Mouse (Mus musculus) midbrain, embryonic 12.5 days (tissue): Measurements from ENCODE around the gene Olfr178. TPM values are rescaled to one million over a fixed set of nuclear protein-coding genes. Genes with fewer than 3 reads are reported as not detected.

Experiments
- ATAC-seq: fragments of 200-750 bp; cut with Nextera tagmentation; 2 replicates; pipeline ENCODE4 v1.8.0; 2017; ENCODE audit warnings: low read depth, moderate TSS enrichment, moderate library complexity; ENCODE audit not compliant: low FRiP score
- H3K27ac ChIP-seq: fragments of 300-500 bp; sonication (generic); replicated peaks from 2 replicates; pipeline ENCODE4 v1.5.1; 2016; ENCODE audit warnings: mild to moderate bottlenecking
- H3K27me3 ChIP-seq: fragments of 300-500 bp; sonication (generic); 2 replicates; pipeline ENCODE4 v1.6.1; 2016; ENCODE audit warnings: mild to moderate bottlenecking
- H3K36me3 ChIP-seq: fragments of 300-500 bp; sonication (generic); 2 replicates; pipeline ENCODE4 v1.6.1; 2016
- H3K4me1 ChIP-seq: fragments of 300-500 bp; sonication (generic); 2 replicates; pipeline ENCODE4 v1.6.1; 2016
- H3K4me2 ChIP-seq: fragments of 300-500 bp; sonication (generic); replicated peaks from 2 replicates; pipeline ENCODE4 v1.6.1; 2016; ENCODE audit warnings: mild to moderate bottlenecking, moderate library complexity
- H3K4me3 ChIP-seq: fragments of 300-500 bp; sonication (generic); 2 replicates; pipeline ENCODE4 v1.5.1; 2016; ENCODE audit warnings: mild to moderate bottlenecking
- H3K9ac ChIP-seq: fragments of 300-500 bp; sonication (generic); replicated peaks from 2 replicates; pipeline ENCODE4 v1.6.1; 2016; ENCODE audit warnings: mild to moderate bottlenecking, moderate library complexity
- H3K9me3 ChIP-seq: fragments of 300-500 bp; sonication (generic); 2 replicates; pipeline ENCODE4 v1.6.1; 2016; ENCODE audit warnings: mild to moderate bottlenecking
- WGBS: fragments of 180-500 bp; shearing (Covaris S2); methylation state at CpG from one replicate; pipeline ENCODE4 v1.1.7; 2016; 5-methylcytosine and 5-hydroxymethylcytosine counted together
- polyA plus RNA-seq: library from polyadenylated mRNA; unstranded; fragments of >200 nt; fragmentation: Nextera tagmentation; extraction: Ambion mirVana; gene quantifications from 2 replicates; pipeline ENCODE4 v1.2.1, GENCODE M21; 2016

Olfr178 gene
- not detected in 2 replicates for polyA plus RNA-seq

GRCm38 (mm10) chr16:58891963-58892362, at the start of gene Olfr178:
Gene Olfr178 (minus strand): TSS chr16:58892063.
- no peak within 1 kb of the TSS for H3K9ac ChIP-seq
- H3K4me1 ChIP-seq: no peaks in the 10 kb centered on the region
- no peaks in the 10 kb centered on the region for H3K27me3 ChIP-seq
- ATAC-seq: no peak
- H3K27ac ChIP-seq: no peak within 1 kb of the TSS
- no peak within 1 kb of the TSS for H3K4me3 ChIP-seq
- H3K9me3 ChIP-seq: no peaks in the 10 kb centered on the region
- no peaks in the 10 kb centered on the region for H3K36me3 ChIP-seq
- WGBS: 94% methylated on average over 3 of the region's 3 CpGs
- H3K4me2 ChIP-seq: no peak within 1 kb of the TSS

- no peaks in the 10 kb centered on the region for H3K4me1 ChIP-seq
- no peak within 1 kb of the TSS for H3K4me3 ChIP-seq
- ATAC-seq: no peak
- H3K4me2 ChIP-seq: no peak within 1 kb of the TSS
- H3K27me3 ChIP-seq: no peaks in the 10 kb centered on the region
- no peaks in the 10 kb centered on the region for H3K36me3 ChIP-seq
- no peaks in the 10 kb centered on the region for H3K9me3 ChIP-seq
- H3K9ac ChIP-seq: no peak within 1 kb of the TSS
- no peak within 1 kb of the TSS for H3K27ac ChIP-seq
- WGBS: 86% methylated on average over 4 of the region's 4 CpGs
These were observed 37.4 kb upstream of the Olfr178 start, which contains the start of gene Olfr180 for GRCm38 (mm10) chr16:58929292-58929691. Gene Olfr180 (minus strand): TSS chr16:58929392.

GRCm38 (mm10) chr16:58928655-58929054, 36.8 kb upstream of the Olfr178 start, which contains the start of gene Olfr181:
Gene Olfr181 (minus strand): TSS chr16:58928755.
- 74% methylated on average over 1 of the region's 1 CpGs for WGBS

GRCm38 (mm10) chr16:58884416-58884815, 7.4 kb downstream of the Olfr178 start:
- H3K9me3 ChIP-seq: no peaks in the 10 kb centered on the region
- no peak overlapping the region for H3K4me3 ChIP-seq
- H3K27me3 ChIP-seq: no peaks in the 10 kb centered on the region
- no peaks in the 10 kb centered on the region for H3K4me1 ChIP-seq
- ATAC-seq: no peak
- no peak overlapping the region for H3K4me2 ChIP-seq
- no peaks in the 10 kb centered on the region for H3K36me3 ChIP-seq
- 94% methylated on average over 2 of the region's 2 CpGs for WGBS
- H3K9ac ChIP-seq: no peak overlapping the region
- H3K27ac ChIP-seq: no peak overlapping the region

More at GRCm38 (mm10) chr16:58928655-58929054, 36.8 kb upstream of the Olfr178 start, which contains the start of gene Olfr181:
- no peaks in the 10 kb centered on the region for H3K9me3 ChIP-seq
- H3K9ac ChIP-seq: no peak within 1 kb of the TSS
- no peaks in the 10 kb centered on the region for H3K36me3 ChIP-seq
- H3K4me3 ChIP-seq: no peak within 1 kb of the TSS
- H3K27me3 ChIP-seq: no peaks in the 10 kb centered on the region
- H3K4me2 ChIP-seq: no peak within 1 kb of the TSS
- no peak for ATAC-seq
- no peaks in the 10 kb centered on the region for H3K4me1 ChIP-seq
- no peak within 1 kb of the TSS for H3K27ac ChIP-seq

- Histone ChIP-seq H3K4me2 (no peak within 1 kb of the TSS), H3K27me3 (no peaks in the 10 kb centered on the region), H3K9ac (no peak within 1 kb of the TSS), H3K9me3 (no peaks in the 10 kb centered on the region), H3K36me3 (no peaks in the 10 kb centered on the region), H3K4me1 (no peaks in the 10 kb centered on the region), H3K4me3 (no peak within 1 kb of the TSS), H3K27ac (no peak within 1 kb of the TSS)
- WGBS: 54% methylated on average over 1 of the region's 1 CpGs
- no peak for ATAC-seq
These were observed 17.2 kb downstream of the Olfr178 start, which contains the start of gene Olfr177 for GRCm38 (mm10) chr16:58874668-58875067. Gene Olfr177 (minus strand): TSS chr16:58874768.

- no peaks in the 10 kb centered on the region for H3K36me3 ChIP-seq
- no peak overlapping the region for H3K9ac ChIP-seq
- 76% methylated on average over 1 of the region's 1 CpGs for WGBS
- ATAC-seq: no peak
- H3K27ac ChIP-seq: no peak overlapping the region
- no peak overlapping the region for H3K4me2 ChIP-seq
- H3K4me1 ChIP-seq: no peaks in the 10 kb centered on the region
- no peaks in the 10 kb centered on the region for H3K9me3 ChIP-seq
- H3K4me3 ChIP-seq: no peak overlapping the region
- no peaks in the 10 kb centered on the region for H3K27me3 ChIP-seq
These were observed 30.4 kb downstream of the Olfr178 start for GRCm38 (mm10) chr16:58861479-58861878.

- Histone ChIP-seq H3K27me3 (no peaks in the 10 kb centered on the region), H3K4me2 (no peak overlapping the region), H3K9ac (no peak overlapping the region), H3K36me3 (no peaks in the 10 kb centered on the region), H3K4me3 (no peak overlapping the region), H3K9me3 (no peaks in the 10 kb centered on the region), H3K27ac (no peak overlapping the region), H3K4me1 (no peaks in the 10 kb centered on the region)
- WGBS: 91% methylated on average over 2 of the region's 2 CpGs
- no peak for ATAC-seq
These were observed 31.7 kb downstream of the Olfr178 start for GRCm38 (mm10) chr16:58860032-58860737.

Other genes with a start within 250 kb of the Olfr178 start
- gene Cpox, start 221.8 kb downstream of the Olfr178 start, polyA plus RNA-seq: 16.6 and 17.2 TPM in 2 replicates
- 0.18 TPM in 1 of 2 replicates, not detected in the other for gene Gpr15, start 173.0 kb downstream of the Olfr178 start, polyA plus RNA-seq
- 105 and 106 TPM in 2 replicates for gene Cldnd1, start 164.2 kb downstream of the Olfr178 start, polyA plus RNA-seq
- not detected in 2 replicates for gene Olfr172, start 128.9 kb downstream of the Olfr178 start, polyA plus RNA-seq
- gene Olfr173, start 91.8 kb downstream of the Olfr178 start, polyA plus RNA-seq: not detected in 2 replicates
- not detected in 2 replicates for gene Olfr175-ps1, start 65.3 kb downstream of the Olfr178 start, polyA plus RNA-seq
- not detected in 2 replicates for gene Olfr177, start 17.3 kb downstream of the Olfr178 start, polyA plus RNA-seq
- gene Olfr181, start 36.7 kb upstream of the Olfr178 start, polyA plus RNA-seq: not detected in 2 replicates
- not detected in 2 replicates for gene Olfr180, start 37.3 kb upstream of the Olfr178 start, polyA plus RNA-seq
- gene Olfr183, start 103.3 kb upstream of the Olfr178 start, polyA plus RNA-seq: not detected in 2 replicates
- not detected in 2 replicates for gene Olfr186, start 138.2 kb upstream of the Olfr178 start, polyA plus RNA-seq
- gene Olfr187, start 147.7 kb upstream of the Olfr178 start, polyA plus RNA-seq: not detected in 2 replicates
- gene Olfr190, start 185.9 kb upstream of the Olfr178 start, polyA plus RNA-seq: not detected in 2 replicates
- not detected in 2 replicates for gene Olfr191, start 197.8 kb upstream of the Olfr178 start, polyA plus RNA-seq
- gene Olfr193, start 219.8 kb upstream of the Olfr178 start, polyA plus RNA-seq: not detected in 2 replicates
- gene Olfr194, start 229.0 kb upstream of the Olfr178 start, polyA plus RNA-seq: not detected in 2 replicates